Mouse (Mus musculus) ES-Bruce4 (cell line): ENCODE measurements around the gene Prcd.

Experiments used
- CTCF ChIP-seq: IDR thresholded peaks from one replicate; pipeline ENCODE4 v1.8.1; 2011; ENCODE audit warnings: low read depth, low read length
- EP300 ChIP-seq: IDR thresholded peaks from 2 replicates; pipeline ENCODE4 v1.6.1; 2011; ENCODE audit warnings: low read depth, low read length; ENCODE audit not compliant: insufficient read depth
- POLR2A ChIP-seq: IDR thresholded peaks from one replicate; pipeline ENCODE4 v1.8.1; 2011; ENCODE audit warnings: low read length; ENCODE audit not compliant: insufficient read depth

- TF ChIP-seq CTCF, result no peak
- TF ChIP-seq EP300, result no peak
- TF ChIP-seq POLR2A, result no peak
Measured at GRCm38 (mm10) chr11:116679148-116679547, 25.8 kb downstream of the Prcd start.
